Comparison of ENCODE assay signal across 8 mouse cellular contexts in the genomic region with DNA sequence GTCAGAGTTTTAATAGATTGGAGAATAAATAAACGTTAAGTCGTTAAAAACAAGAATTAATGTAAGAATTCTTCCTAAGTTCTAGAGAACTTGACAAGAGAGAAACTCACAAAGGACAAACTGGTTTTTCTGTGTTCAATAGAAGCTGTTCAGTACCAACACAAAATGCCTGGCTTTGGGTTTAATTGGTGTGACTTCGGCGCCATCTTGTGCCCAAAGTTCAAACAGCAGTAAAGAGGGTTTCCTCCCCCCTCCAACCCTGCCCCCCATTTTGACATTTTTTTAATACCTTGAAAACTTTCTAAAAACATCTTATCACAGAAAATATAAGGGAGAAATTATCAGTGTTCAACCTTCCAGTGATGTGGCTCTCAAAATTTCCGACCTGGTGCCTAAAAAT. TPM values are rescaled to one million over a fixed set of nuclear protein-coding genes. Genes with fewer than 3 reads are reported as not detected.
DNase-seq lines count a peak whose midpoint lies in the region; ATAC-seq and TF ChIP-seq lines count a peak whose summit lies in the region.

No protein-coding gene starts in this region.

- H3K9ac ChIP-seq in liver, embryonic 12.5 days = no peak overlapping the region
- no peak overlapping the region for H3K9ac ChIP-seq in forebrain, embryonic 14.5 days (ENCODE audit: low read length)
- H3K9ac ChIP-seq in hindbrain, embryonic 12.5 days = no peak overlapping the region
- no peak overlapping the region for H3K9ac ChIP-seq in midbrain, embryonic 12.5 days (replicated peaks)

- H3K27ac ChIP-seq in liver, embryonic 12.5 days = no peak overlapping the region
- H3K27ac ChIP-seq in bone marrow macrophage, adult 2 months (ENCODE audit: insufficient read depth, low read depth, low read length) = no peak overlapping the region
- no peak overlapping the region for H3K27ac ChIP-seq in forebrain, embryonic 14.5 days (ENCODE audit: low read depth, low read length)
- H3K27ac ChIP-seq in hindbrain, embryonic 12.5 days = no peak overlapping the region
- no peak overlapping the region for H3K27ac ChIP-seq in left cerebral cortex, adult 2 months
- no peak overlapping the region for H3K27ac ChIP-seq in midbrain, embryonic 12.5 days (replicated peaks)

- H3K9me3 ChIP-seq in liver, embryonic 12.5 days (replicated peaks) = no peaks in the 10 kb centered on the region
- H3K9me3 ChIP-seq in forebrain, embryonic 14.5 days (replicated peaks; ENCODE audit: control insufficient read depth, low read length) = no peaks in the 10 kb centered on the region
- no peaks in the 10 kb centered on the region for H3K9me3 ChIP-seq in hindbrain, embryonic 12.5 days (replicated peaks)
- no peaks in the 10 kb centered on the region for H3K9me3 ChIP-seq in midbrain, embryonic 12.5 days

- TF ChIP-seq POLR2A in bone marrow macrophage, adult 2 months (IDR thresholded peaks at IDR 0.05; ENCODE audit: borderline replicate concordance, low read depth, low read length) = no peak

- TF ChIP-seq CTCF in bone marrow macrophage, adult 2 months (IDR thresholded peaks at IDR 0.05; ENCODE audit: low read depth, low read length) = peak; percentile 58; the same call in 1 of the 2 replicates
- TF ChIP-seq CTCF in left cerebral cortex, adult 2 months (IDR thresholded peaks at IDR 0.05) = peak; percentile 86

- intact Hi-C loops in left cerebral cortex, adult 2 months (cut with DNase I) = loop anchor here (1.0 kb wide), 2 partner anchors 342 to 411 kb away; no protein-coding TSS in a partner anchor

- no peak for ATAC-seq in liver, embryonic 12.5 days
- peak; percentile 64 for ATAC-seq in forebrain, embryonic 14.5 days
- peak; percentile 56; the same call in 1 of the 2 replicates for ATAC-seq in hindbrain, embryonic 12.5 days (ENCODE audit: low FRiP score)
- peak; percentile 47 for ATAC-seq in midbrain, embryonic 12.5 days (ENCODE audit: low FRiP score, low read depth)

- H3K27me3 ChIP-seq in liver, embryonic 12.5 days (replicated peaks) = no peaks in the 10 kb centered on the region
- no peaks in the 10 kb centered on the region for H3K27me3 ChIP-seq in forebrain, embryonic 14.5 days (replicated peaks; ENCODE audit: control insufficient read depth, insufficient read depth, low read length)
- H3K27me3 ChIP-seq in hindbrain, embryonic 12.5 days = no peaks in the 10 kb centered on the region
- H3K27me3 ChIP-seq in midbrain, embryonic 12.5 days = 0 out of 2 replicates have a peak, but pooled peaks cover 3% of the 10 kb centered on the region

- no peak overlapping the region for H3K4me3 ChIP-seq in liver, embryonic 12.5 days
- no peak overlapping the region for H3K4me3 ChIP-seq in bone marrow macrophage, adult 2 months (ENCODE audit: insufficient read depth, low read length)
- H3K4me3 ChIP-seq in forebrain, embryonic 14.5 days (ENCODE audit: low read depth, low read length) = no peak overlapping the region
- no peak overlapping the region for H3K4me3 ChIP-seq in hindbrain, embryonic 12.5 days
- H3K4me3 ChIP-seq in left cerebral cortex, adult 2 months = no peak overlapping the region
- H3K4me3 ChIP-seq in midbrain, embryonic 12.5 days = no peak overlapping the region

- no peak overlapping the region for H3K4me2 ChIP-seq in liver, embryonic 12.5 days
- H3K4me2 ChIP-seq in forebrain, embryonic 14.5 days (ENCODE audit: low read length) = no peak overlapping the region
- no peak overlapping the region for H3K4me2 ChIP-seq in hindbrain, embryonic 12.5 days (replicated peaks)
- H3K4me2 ChIP-seq in midbrain, embryonic 12.5 days (replicated peaks) = no peak overlapping the region

- no peaks in the 10 kb centered on the region for H3K4me1 ChIP-seq in liver, embryonic 12.5 days
- no peaks in the 10 kb centered on the region for H3K4me1 ChIP-seq in bone marrow macrophage, adult 2 months (ENCODE audit: control insufficient read depth, insufficient read depth, low read length)
- peaks cover 11% of the 10 kb centered on the region for H3K4me1 ChIP-seq in forebrain, embryonic 14.5 days (ENCODE audit: control insufficient read depth, insufficient read depth, low read length)
- peaks cover 9% of the 10 kb centered on the region for H3K4me1 ChIP-seq in hindbrain, embryonic 12.5 days
- peaks cover 25% of the 10 kb centered on the region for H3K4me1 ChIP-seq in midbrain, embryonic 12.5 days

- WGBS in liver, embryonic 12.5 days (ENCODE audit: insufficient replicate concordance) = 10% methylated on average over 5 of the region's 5 CpGs
- WGBS in forebrain, embryonic 14.5 days = 6% methylated on average over 5 of the region's 5 CpGs
- 20% methylated on average over 5 of the region's 5 CpGs for WGBS in hindbrain, embryonic 12.5 days
- WGBS in midbrain, embryonic 12.5 days = 12% methylated on average over 5 of the region's 5 CpGs

- peak; percentile 29 for DNase-seq in liver
- peak; percentile 87 for DNase-seq in forebrain, embryonic 14.5 days (ENCODE audit: low spot score)
- DNase-seq in left cerebral cortex, adult 2 months (ENCODE audit: extremely low spot score in 1 of 2, low spot score in 2 of 2) = peak; percentile 44 to 65
- peak; percentile 22 to 26 for DNase-seq in spleen, postnatal 36 days (ENCODE audit: low spot score in 2 of 2)

- no peaks in the 10 kb centered on the region for H3K36me3 ChIP-seq in liver, embryonic 12.5 days
- H3K36me3 ChIP-seq in forebrain, embryonic 14.5 days (ENCODE audit: control insufficient read depth, insufficient read depth, low read length) = no peaks in the 10 kb centered on the region
- H3K36me3 ChIP-seq in hindbrain, embryonic 12.5 days = no peaks in the 10 kb centered on the region
- H3K36me3 ChIP-seq in midbrain, embryonic 12.5 days = no peaks in the 10 kb centered on the region

RNA-seq across cellular contexts. Expression of a gene that starts 44.4 kb away (rescaled TPM):
- polyA plus RNA-seq in liver, embryonic 12.5 days (2016; fragmentation: Nextera tagmentation; extraction: Ambion mirVana) = 9.8 and 10.4 TPM in 2 replicates
- 25.7 and 26.0 TPM in 2 replicates for polyA plus RNA-seq in bone marrow macrophage, adult 2 months (2012; ENCODE audit: insufficient read depth, insufficient read length, missing spikeins)
- polyA plus RNA-seq in forebrain, embryonic 14.5 days (2014; fragmentation: Nextera tagmentation; extraction: Ambion mirVana) = 7.2 and 9.0 TPM in 2 replicates
- polyA plus RNA-seq in hindbrain, embryonic 12.5 days (2016; fragmentation: Nextera tagmentation; extraction: Ambion mirVana) = 14.5 and 16.0 TPM in 2 replicates
- 10 to 100 TPM; 28.8 to 31.5 TPM for total RNA-seq in left cerebral cortex, adult 2 months (2021)
- polyA plus RNA-seq in midbrain, embryonic 12.5 days (2016; fragmentation: Nextera tagmentation; extraction: Ambion mirVana) = 11.2 and 11.7 TPM in 2 replicates

Comparison
In these comparisons a context has a peak if more than half of its experiments do, and no peak if none do; other contexts are left out.
1. DNase-seq: peak in every context shown above with its lines; median percentile 87 in forebrain, embryonic 14.5 days; 54 in left cerebral cortex, adult 2 months; 29 in liver; 24 in spleen, postnatal 36 days.